Mouse (Mus musculus) testis, adult 2 months (tissue): ENCODE data around the gene Ankrd13a.

Experiments used
- CTCF ChIP-seq: fragments of 200-500 bp; IDR thresholded peaks from 2 replicates; pipeline ENCODE4 v1.5.1; 2012; ENCODE audit warnings: low read depth, mild to moderate bottlenecking, inconsistent platforms, low read length, moderate library complexity; ENCODE audit not compliant: control insufficient read depth, insufficient read depth, insufficient replicate concordance
- POLR2A ChIP-seq: fragments of 200-500 bp; IDR thresholded peaks from 2 replicates; pipeline ENCODE4 v1.6.1; 2012; ENCODE audit warnings: low read depth, mild to moderate bottlenecking, inconsistent platforms, low read length, moderate library complexity; ENCODE audit not compliant: control insufficient read depth

DNA sequence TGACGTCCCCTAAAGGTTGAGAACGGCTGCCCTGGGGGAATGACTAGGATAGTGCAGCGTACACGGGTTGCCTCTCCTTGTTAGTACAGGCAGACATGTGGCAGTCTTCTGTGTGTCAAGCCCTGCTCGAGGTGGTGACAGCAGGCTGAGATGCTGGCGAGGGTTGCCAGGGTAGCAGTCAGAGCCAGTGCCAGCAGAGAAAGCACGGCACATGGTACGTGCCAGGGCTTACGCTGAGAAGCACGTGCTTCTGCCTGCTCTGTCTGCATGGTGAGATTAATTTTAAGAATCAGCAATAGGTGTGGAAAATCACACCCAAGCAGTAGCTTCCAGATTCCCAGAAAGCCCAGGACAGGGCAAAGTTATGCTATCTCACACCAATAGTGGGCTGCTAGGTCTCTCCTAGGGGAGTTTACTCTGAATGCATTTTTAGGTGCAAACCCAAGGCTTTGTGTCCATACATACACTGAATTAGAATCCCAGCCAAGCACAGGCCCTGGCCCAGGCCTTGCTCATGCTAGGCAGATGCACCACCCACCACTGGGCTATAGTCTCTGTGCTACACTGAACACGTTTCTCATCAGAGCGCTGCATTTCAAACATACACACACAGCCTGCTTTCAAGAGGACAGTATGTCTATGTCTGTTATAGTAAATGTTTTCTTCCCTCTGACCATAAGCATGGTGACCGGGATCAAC lies 31.3 kb upstream of the Ankrd13a start:
- no peak for TF ChIP-seq CTCF
- TF ChIP-seq POLR2A, result no peak
